In the genomic region with DNA sequence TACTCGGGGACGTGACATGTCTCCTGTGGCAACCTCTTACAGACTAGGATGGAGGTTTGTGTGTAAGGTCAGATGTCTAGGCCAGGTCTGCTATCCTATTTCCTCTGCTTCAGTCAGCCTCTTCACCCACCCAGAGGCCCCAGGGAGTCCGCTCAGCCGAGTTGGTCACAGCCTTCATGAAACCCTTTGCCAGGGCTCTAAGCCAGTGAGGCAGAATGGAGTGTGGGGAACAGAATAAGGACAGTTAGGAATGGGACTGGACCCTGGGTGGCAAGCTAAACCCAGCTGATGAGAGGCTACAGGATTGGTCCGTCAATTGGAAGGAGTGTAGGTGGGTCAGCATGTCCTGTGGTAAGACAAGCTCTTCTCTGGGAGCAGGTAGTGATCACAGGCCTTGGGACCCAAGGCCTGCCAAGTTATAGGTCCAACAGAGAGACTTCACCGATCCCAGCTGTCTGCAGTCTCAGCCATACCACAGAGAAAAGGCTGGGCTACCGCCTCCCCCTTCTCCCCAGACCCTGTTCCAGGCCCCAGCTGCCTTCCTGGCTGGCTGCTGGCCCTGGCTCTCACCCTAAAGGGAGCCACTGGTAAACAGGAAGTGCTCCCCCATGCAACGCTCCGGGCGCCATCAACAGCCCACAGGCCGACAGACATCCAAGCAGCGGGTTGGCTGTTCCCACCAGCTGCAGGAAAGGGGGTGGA, we compare ENCODE assay signal across 8 mouse cellular contexts. TPM values are rescaled to one million over a fixed set of nuclear protein-coding genes. Genes with fewer than 3 reads are reported as not detected.
A peak's percentile ranks its signal among the peaks of the same experiment; 100 is the strongest.
DNase-seq lines count a peak whose midpoint lies in the region; ATAC-seq and TF ChIP-seq lines count a peak whose summit lies in the region.

No protein-coding gene starts in this region.

- DNase-seq in retina, postnatal 1 day = peak; percentile 43
- no peak for DNase-seq in retina, embryonic 14.5 days (ENCODE audit: low spot score)
- peak; percentile 80 for DNase-seq in embryonic facial prominence, embryonic 14.5 days (ENCODE audit: low spot score)
- DNase-seq in heart, adult 9 months (ENCODE audit: low spot score in 2 of 2) = peak; percentile 78 to 83
- peak; percentile 73 for DNase-seq in kidney, adult 2 months
- peak; percentile 79 for DNase-seq in lung, postnatal 14 days
- peak; percentile 42 for DNase-seq in stomach, postnatal 0 days (ENCODE audit: low spot score)

- TF ChIP-seq CTCF in kidney, adult 2 months (conservative IDR thresholded peaks at IDR 0.05; ENCODE audit: insufficient read depth, insufficient read length, low read depth, low read length) = no peak
- no peak for TF ChIP-seq CTCF in stomach, postnatal 0 days (IDR thresholded peaks at IDR 0.05; ENCODE audit: low read depth)

- no peaks in the 10 kb centered on the region for H3K27me3 ChIP-seq in embryonic facial prominence, embryonic 14.5 days (replicated peaks; ENCODE audit: control insufficient read depth, insufficient read depth, low read length)
- H3K27me3 ChIP-seq in kidney, adult 2 months (replicated peaks; ENCODE audit: control insufficient read depth, insufficient read depth, low read length) = no peaks in the 10 kb centered on the region
- H3K27me3 ChIP-seq in stomach, postnatal 0 days (ENCODE audit: control insufficient read depth, insufficient read depth, low read length) = no peaks in the 10 kb centered on the region

- peaks cover 67% of the 10 kb centered on the region for H3K4me1 ChIP-seq in embryonic facial prominence, embryonic 14.5 days (ENCODE audit: control insufficient read depth, insufficient read depth, low read length)
- H3K4me1 ChIP-seq in kidney, adult 2 months (ENCODE audit: control insufficient read depth, insufficient read depth, low read length) = peaks cover 8% of the 10 kb centered on the region
- H3K4me1 ChIP-seq in stomach, postnatal 0 days (replicated peaks; ENCODE audit: control insufficient read depth, insufficient read depth) = peaks cover 6% of the 10 kb centered on the region

- ATAC-seq in embryonic facial prominence, embryonic 14.5 days (ENCODE audit: low read depth) = no peak
- ATAC-seq in stomach, postnatal 0 days (ENCODE audit: low FRiP score, low TSS enrichment) = peak; percentile 10; the same call in 1 of the 2 replicates
- no peak for ATAC-seq in inflammation-experienced regulatory T-cells, adult 6 months

- 0 out of 2 replicates have a peak overlapping the region, but pooled peaks have one; percentile 4 for H3K4me2 ChIP-seq in embryonic facial prominence, embryonic 14.5 days (ENCODE audit: low read depth, low read length)
- no peak overlapping the region for H3K4me2 ChIP-seq in stomach, postnatal 0 days (replicated peaks; ENCODE audit: low read depth)

- 32% methylated on average over 12 of the region's 12 CpGs for WGBS in embryonic facial prominence, embryonic 14.5 days
- 60% methylated on average over 12 of the region's 12 CpGs for WGBS in kidney, adult 2 months
- WGBS in stomach, postnatal 0 days = 38% methylated on average over 11 of the region's 12 CpGs

- no peak for TF ChIP-seq POLR2A in kidney, adult 2 months (IDR thresholded peaks at IDR 0.05; ENCODE audit: low read depth, low read length)

- H3K36me3 ChIP-seq in embryonic facial prominence, embryonic 14.5 days (ENCODE audit: control insufficient read depth, insufficient read depth, low read length) = 0 out of 2 replicates have a peak, but pooled peaks cover 9% of the 10 kb centered on the region
- no peaks in the 10 kb centered on the region for H3K36me3 ChIP-seq in kidney, adult 2 months (ENCODE audit: control insufficient read depth, insufficient read depth, low read length)
- no peaks in the 10 kb centered on the region for H3K36me3 ChIP-seq in stomach, postnatal 0 days (ENCODE audit: control insufficient read depth, insufficient read depth, low read length)

- H3K27ac ChIP-seq in embryonic facial prominence, embryonic 14.5 days (replicated peaks; ENCODE audit: low read depth, low read length) = peak overlapping the region; percentile 95
- H3K27ac ChIP-seq in kidney, adult 2 months (ENCODE audit: insufficient read depth, low read depth, low read length) = peak overlapping the region; percentile 19
- H3K27ac ChIP-seq in stomach, postnatal 0 days (replicated peaks) = peak overlapping the region; percentile 94

- no peak overlapping the region for H3K4me3 ChIP-seq in embryonic facial prominence, embryonic 14.5 days (ENCODE audit: low read depth, low read length)
- H3K4me3 ChIP-seq in kidney, adult 2 months (ENCODE audit: insufficient read depth, low read depth, low read length) = no peak overlapping the region
- no peak overlapping the region for H3K4me3 ChIP-seq in stomach, postnatal 0 days (ENCODE audit: low read depth, low read length)

- peak overlapping the region; percentile 40; the same call in 1 of the 2 replicates for H3K9ac ChIP-seq in embryonic facial prominence, embryonic 14.5 days (ENCODE audit: low read depth, low read length)
- H3K9ac ChIP-seq in stomach, postnatal 0 days (ENCODE audit: low read length) = 0 out of 2 replicates have a peak overlapping the region, but pooled peaks have one; percentile 2

- H3K9me3 ChIP-seq in embryonic facial prominence, embryonic 14.5 days (ENCODE audit: control insufficient read depth, low read length) = no peaks in the 10 kb centered on the region
- H3K9me3 ChIP-seq in stomach, postnatal 0 days (ENCODE audit: control insufficient read depth, low read length) = no peaks in the 10 kb centered on the region

- TF ChIP-seq EP300 in stomach, postnatal 0 days (optimal IDR thresholded peaks at IDR 0.05) = no peak

RNA-seq across cellular contexts. Expression of gene Mtss1l, which starts 2.2 kb away (rescaled TPM):
- 13.5 and 13.8 TPM in 2 replicates for polyA plus RNA-seq in embryonic facial prominence, embryonic 14.5 days (2014; fragmentation: Nextera tagmentation; extraction: Ambion mirVana)
- polyA plus RNA-seq in kidney, adult 2 months (2012; rRNA removed) = 23.0 and 25.2 TPM in 2 replicates
- polyA plus RNA-seq in stomach, postnatal 0 days (2015; fragmentation: Nextera tagmentation; extraction: Ambion mirVana) = 5.7 and 7.5 TPM in 2 replicates
- under 1 TPM in 1 of 3 experiments, not detected in 2; 0.19 TPM for polyA plus RNA-seq in inflammation-experienced regulatory T-cells, adult 6 months (2017; shearing (Covaris generic))

Comparison
In these comparisons a context has a peak if more than half of its experiments do, and no peak if none do; other contexts are left out.
1. H3K27ac ChIP-seq: peak in every context shown above with its lines; median percentile 95 in embryonic facial prominence, embryonic 14.5 days; 94 in stomach, postnatal 0 days; 19 in kidney, adult 2 months.